Mouse (Mus musculus): ENCODE measurements at regions not wholly inside any gene's neighbourhood (a gene's known extent, or its start where the extent isn't known, plus 50 kb on each side); places are given as distances from the start of the nearest gene placed in this dataset.

DNA sequence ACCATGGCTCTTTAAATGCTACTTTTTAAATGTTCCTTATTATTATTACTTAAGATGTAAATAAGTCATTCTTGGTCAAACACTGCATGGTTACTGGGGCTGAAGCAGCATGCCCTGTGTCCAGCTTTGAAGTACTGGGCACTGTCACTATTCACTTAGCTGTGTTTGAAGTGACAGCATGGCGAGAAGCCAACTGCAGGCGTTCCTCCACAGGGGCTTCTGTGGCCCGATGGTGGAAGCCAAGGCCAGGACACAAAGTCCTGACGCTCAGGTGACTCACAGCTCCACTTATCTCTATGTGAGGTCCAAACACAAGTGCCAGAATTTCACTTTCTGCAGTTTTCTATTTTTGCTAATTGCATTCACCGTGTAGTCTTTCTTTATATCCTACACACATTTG lies 65.3 kb downstream of the Cdca7 start:
- DNase-seq, result peak; percentile 70

DNA sequence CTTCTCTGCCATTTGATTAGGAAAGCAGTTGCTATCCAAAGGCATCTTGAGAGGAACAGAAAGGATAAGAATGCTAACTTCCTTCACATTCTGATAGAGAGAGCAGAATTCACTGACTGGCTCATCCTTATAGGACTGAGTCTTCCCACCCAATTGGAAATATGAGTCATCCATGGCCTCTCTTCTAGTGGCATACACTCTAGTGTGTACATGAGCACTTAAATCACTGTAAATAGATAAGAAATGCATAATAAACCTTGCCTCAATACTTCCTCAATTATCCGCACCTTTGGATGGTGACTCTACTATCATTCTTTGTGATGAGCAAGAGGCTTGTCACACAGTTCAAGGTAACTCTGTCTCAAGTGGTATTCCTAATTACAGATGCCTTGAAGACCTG lies 69.5 kb downstream of the Cdca7 start:
- DNase-seq, result no peak

- DNase-seq, result no peak
These were observed 70.5 kb downstream of the Cdca7 start for GRCm38 (mm10) chr2:72546476-72546875.

GRCm38 (mm10) chr2:72546963-72547362 lies 71.0 kb downstream of the Cdca7 start:
- no peak for DNase-seq

- no peak for DNase-seq
These were observed 75.3 kb downstream of the Cdca7 start for GRCm38 (mm10) chr2:72551268-72551667.

DNA sequence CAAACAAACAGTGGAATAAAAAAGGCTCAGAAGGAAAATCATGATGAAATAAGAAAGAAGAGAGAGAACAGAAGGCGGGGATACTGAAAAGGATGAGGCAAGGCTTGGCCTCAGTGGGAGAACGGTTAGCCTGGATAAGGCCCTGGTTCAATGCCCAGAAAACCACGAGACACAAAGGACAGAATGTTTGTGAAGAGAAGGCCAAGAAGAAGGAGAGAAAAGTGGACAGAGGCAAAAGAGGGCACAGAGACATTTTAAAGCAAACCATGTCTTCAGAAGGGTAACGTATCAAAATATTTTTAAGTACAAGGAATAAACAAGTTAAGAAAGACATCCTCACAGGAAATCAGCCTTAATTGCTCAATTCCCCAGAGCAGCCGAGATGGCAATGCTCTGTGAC lies 78.6 kb downstream of the Cdca7 start:
- no peak for DNase-seq

- no peak for DNase-seq
These were observed 79.2 kb downstream of the Cdca7 start for GRCm38 (mm10) chr2:72555116-72555515.

- DNase-seq, result no peak
These were observed 79.6 kb downstream of the Cdca7 start for GRCm38 (mm10) chr2:72555556-72555955.

GRCm38 (mm10) chr2:72556064-72556821 lies 80.3 kb downstream of the Cdca7 start:
- no peak for DNase-seq

DNA sequence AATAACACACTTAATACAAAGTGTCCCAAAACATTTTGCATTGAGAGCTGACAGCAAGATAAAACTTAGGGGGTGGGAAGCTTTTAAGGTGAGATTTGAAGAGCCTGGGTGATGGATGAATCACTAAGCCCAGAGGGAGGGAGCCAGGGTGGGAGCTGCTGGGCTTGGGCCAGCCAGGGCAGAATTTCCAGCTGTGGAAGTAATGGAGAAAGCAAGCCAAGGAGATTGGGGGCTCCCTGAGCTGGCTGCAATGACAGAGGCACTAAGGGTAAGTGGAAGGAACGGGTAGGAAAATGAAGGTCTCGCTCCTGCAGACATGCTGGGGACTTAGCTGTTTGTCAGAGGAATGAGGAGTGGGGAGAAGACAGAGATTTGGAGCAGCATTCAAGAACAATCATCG lies 81.2 kb downstream of the Cdca7 start:
- DNase-seq, result no peak

GRCm38 (mm10) chr2:72557565-72558260 lies 81.8 kb downstream of the Cdca7 start:
- DNase-seq, result no peak

DNA sequence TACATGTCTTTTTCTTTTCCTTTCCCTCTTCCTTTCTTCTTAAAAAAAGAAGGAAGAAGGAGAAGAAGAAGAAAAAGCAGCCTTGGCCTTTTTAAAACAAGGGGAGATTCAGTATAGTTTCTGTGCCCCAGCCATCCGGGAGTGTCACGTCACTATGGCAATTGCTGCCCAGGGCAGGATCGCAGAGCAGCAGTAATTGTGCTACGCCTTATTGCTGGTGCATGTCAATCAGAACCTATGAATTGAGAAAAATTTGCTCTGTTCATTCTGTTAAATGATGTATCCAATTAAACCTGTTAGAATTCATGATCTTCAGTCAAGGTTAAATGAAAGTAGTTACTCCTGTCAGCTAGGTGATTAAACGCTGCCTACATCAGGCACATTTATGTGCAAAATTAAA lies 85.4 kb downstream of the Cdca7 start:
- DNase-seq, result no peak

DNA sequence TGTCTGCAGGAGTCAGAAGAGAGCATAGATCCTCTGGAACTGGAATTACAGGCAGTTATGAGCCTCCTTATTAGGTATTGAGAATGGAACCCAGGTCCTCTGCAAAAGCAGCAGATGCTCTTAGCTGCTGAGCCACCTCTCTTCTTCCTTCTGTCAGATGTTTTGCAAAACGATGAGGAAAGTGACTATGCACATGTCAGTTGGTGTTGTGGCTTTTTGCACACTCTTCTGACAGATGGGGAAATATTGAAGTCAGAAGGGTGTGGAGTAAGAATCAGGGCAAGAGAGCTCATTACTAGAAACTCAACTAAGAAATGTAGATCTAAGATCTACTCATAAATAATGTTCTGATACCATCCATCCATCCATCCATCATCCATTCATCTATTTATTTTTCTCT lies 102.4 kb downstream of the Cdca7 start:
- DNase-seq, result no peak

DNA sequence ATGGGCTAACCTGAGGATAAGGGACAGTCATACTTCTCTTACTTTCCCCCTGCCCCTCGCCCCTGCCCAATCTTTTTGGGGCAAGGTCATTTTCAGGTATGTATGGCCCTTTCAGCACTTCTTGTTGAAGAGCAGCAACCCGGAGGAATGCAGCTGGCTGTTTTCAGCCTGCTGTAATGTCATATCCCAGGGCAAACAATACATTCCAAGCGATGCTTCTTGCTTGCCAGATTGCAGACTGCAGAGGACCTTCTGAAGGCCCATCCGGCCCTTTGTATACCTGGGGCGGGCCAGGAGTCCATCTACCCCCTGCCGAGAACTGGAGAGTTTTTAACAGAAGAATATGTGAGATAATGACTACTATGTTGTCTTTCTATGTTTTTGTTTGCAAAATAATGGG lies 105.2 kb downstream of the Cdca7 start:
- no peak for DNase-seq

- no peak for DNase-seq
These were observed 112.9 kb downstream of the Cdca7 start for GRCm38 (mm10) chr2:72588814-72589213.

DNA sequence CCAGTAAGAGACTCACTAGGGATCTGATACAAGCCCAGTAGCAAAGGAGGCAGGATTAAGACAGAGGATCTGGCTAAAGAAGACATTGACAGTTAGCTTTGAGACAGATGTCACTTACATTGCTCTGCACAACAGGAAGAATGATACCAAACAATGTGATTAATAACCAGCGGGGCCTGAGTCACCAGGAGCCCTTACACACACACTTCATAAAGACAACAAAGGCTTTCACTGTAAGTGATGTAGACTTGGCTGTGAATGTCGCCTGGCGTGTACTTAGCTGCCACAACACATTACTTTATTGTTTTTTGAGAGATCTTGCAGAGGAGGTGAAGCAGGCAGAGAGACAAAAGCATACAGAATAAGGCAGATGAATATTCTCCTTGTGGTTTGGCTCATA lies 116.1 kb downstream of the Cdca7 start:
- DNase-seq, result no peak

DNA sequence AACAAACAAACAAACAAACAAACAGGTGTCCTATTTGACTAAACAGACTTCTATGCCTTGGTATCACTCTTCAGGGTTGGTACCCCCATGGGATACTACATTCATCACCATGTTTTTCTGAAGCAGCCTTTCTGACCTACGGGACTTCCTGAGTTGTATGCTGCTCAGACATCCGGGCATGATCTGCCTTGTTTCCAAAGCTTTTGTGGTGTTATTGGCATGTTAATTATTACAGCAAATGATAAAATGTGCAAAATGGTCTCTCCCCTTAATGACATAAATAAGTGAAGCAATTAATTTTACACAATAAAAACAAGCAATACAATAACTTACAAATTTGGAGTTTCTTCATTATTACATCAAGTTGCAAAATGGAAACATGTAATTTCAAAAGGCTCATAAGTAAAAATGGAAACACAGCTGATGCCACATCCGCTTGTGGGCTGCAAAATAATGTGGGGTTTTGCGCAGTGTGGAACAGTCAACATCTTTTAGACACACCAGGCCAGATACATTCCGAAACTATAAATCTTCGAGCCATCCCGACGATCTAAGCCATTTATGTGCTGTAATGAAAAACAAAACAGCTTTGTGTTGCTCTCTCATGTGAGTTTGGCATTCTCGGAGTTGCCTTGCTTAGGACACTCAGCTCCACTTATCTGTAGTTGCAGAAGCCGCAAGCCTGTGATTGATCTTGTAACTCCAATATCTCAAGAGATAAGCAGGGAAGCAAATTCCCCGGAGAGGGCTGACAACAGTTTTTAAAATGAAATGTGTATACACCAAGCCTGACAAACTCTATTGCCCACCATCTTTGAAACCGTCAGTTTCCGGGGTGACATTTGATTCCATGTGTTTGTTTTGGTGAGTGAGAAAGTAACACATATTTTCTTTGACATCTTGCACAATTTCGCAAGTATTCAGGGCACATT lies 121.3 kb downstream of the Cdca7 start:
- no peak for DNase-seq

- DNase-seq, result no peak
These were observed 122.0 kb downstream of the Cdca7 start for GRCm38 (mm10) chr2:72597941-72598340.

DNA sequence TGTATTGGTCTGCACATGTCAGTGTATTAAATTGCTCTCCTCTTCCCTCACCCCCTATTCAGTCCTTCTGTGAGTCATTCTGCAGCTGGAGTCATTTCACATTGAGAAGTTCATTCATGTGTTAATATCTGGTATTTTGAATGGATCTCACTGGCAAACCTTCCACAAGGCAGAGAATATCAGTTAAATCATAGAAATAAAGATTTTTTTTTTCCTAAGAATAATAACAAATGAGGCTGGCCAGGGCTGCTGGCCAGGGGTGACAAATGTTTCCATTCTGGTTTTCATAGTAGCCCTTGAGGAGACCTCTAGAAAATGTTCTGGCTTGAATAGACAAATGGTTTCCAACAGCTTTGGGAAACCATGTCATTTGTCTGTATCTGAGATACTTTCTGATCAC lies 124.8 kb downstream of the Cdca7 start:
- DNase-seq, result no peak

DNA sequence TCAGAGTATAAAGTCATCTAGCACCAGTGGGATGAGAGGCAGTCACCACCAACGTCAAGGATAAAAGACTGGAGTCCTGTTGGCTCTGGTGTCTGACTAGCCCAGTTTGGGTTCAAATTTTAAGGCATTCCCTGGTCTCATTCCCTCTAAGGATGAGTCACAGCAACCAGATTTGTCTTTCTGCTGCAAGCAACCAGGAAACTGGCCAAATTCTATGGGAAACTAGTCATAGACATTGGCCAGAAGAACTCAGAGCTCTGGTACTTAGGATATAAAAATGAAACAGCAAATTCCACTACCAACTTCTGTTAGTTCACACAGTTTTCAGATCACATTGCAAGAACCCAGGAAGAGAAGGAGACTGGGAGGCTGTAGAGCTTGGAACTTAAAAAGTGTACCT lies 126.2 kb downstream of the Cdca7 start:
- no peak for DNase-seq

- DNase-seq, result no peak
These were observed 136.3 kb downstream of the Cdca7 start for GRCm38 (mm10) chr2:72612221-72612620.

DNA sequence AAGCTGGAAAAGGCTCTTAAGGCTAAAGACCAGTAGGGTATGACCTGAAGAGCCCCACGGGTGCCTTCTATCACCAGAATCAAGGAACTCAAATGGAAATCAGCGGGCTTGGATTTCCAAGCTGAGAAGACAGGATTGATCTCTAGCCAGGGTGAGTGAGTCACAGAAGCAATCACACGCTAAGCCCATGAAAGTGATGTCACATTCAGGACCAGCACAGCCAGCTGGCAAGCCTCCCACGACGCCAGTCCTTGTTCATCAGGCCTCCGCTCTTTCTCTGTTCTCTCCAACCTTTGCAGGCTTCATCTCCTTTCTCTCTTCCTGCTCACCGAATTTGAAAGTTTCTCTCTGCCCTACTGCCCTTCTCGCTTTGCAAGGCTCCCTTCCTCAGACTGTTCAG lies 138.3 kb downstream of the Cdca7 start:
- peak; percentile 91 for DNase-seq

DNA sequence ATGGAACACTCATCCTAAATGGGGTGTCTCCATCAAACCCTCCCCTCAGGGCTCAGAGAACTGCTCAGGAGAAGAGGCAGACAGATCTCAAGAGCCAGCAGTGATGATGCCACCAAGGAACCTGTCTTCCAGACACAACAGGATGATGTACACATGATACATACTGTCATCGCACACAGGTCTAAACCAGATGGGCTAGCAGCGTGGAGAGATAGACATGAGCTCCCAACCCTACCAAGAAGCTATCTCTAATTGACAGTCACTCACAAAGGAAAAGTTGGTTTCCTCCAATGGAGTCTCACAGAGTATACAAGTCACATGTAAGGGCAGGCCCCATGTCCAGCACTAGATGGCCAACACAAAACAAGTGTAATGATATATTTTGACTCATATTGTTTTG lies 139.9 kb downstream of the Cdca7 start:
- no peak for DNase-seq
